26 mouse cellular contexts compared by ENCODE assay signal in genomic region chr6:144195934-144196333, GRCm38 (mm10).
DNase-seq lines count a peak whose midpoint lies in the region; ATAC-seq and TF ChIP-seq lines count a peak whose summit lies in the region.
"Had no signal": no experiment of that assay in that cellular context is flagged by ENCODE, and none has a peak within 500 bp of the region (broad histone marks: within the 10 kb centered on the region; RNA-seq: fewer than 3 reads in every experiment).

No protein-coding gene starts in this region.

- no peak for TF ChIP-seq CTCF in lung, adult 2 months (IDR thresholded peaks at IDR 0.05; ENCODE audit: insufficient read depth, low read length)

- H3K27me3 ChIP-seq in forebrain, embryonic 13.5 days: no peaks in the 10 kb centered on the region
- no peaks in the 10 kb centered on the region for H3K27me3 ChIP-seq in forebrain, embryonic 12.5 days
- H3K27me3 ChIP-seq: heart, embryonic 12.5 days; heart, embryonic 15.5 days had no signal

- no peak for TF ChIP-seq POLR2A in lung, adult 2 months (IDR thresholded peaks at IDR 0.05; ENCODE audit: borderline replicate concordance, extremely low read depth, low read depth, low read length)

- peaks cover 24% of the 10 kb centered on the region for H3K4me1 ChIP-seq in forebrain, embryonic 13.5 days
- peaks cover 19% of the 10 kb centered on the region for H3K4me1 ChIP-seq in forebrain, embryonic 12.5 days
- no peaks in the 10 kb centered on the region for H3K4me1 ChIP-seq in lung, adult 2 months (ENCODE audit: control insufficient read depth, insufficient read depth, low read length)
- H3K4me1 ChIP-seq: heart, embryonic 12.5 days; heart, embryonic 15.5 days had no signal

- 0 out of 2 replicates have a peak overlapping the region, but pooled peaks have one; percentile 10 for H3K4me2 ChIP-seq in forebrain, embryonic 13.5 days
- H3K4me2 ChIP-seq in forebrain, embryonic 12.5 days: no peak overlapping the region
- H3K4me2 ChIP-seq: heart, embryonic 12.5 days; heart, embryonic 15.5 days; hindbrain, embryonic 14.5 days had no signal

- H3K27ac ChIP-seq in forebrain, embryonic 13.5 days: no peak overlapping the region
- no peak overlapping the region for H3K27ac ChIP-seq in forebrain, embryonic 12.5 days
- H3K27ac ChIP-seq: gastrocnemius, adult 2 months; heart, embryonic 15.5 days; hindbrain, embryonic 14.5 days; hindbrain, postnatal 0 days had no signal

- peaks cover 15% of the 10 kb centered on the region for H3K36me3 ChIP-seq in forebrain, embryonic 13.5 days (ENCODE audit: poor library complexity, severe bottlenecking)
- peaks cover 12% of the 10 kb centered on the region for H3K36me3 ChIP-seq in forebrain, embryonic 12.5 days (replicated peaks)
- H3K36me3 ChIP-seq: heart, embryonic 15.5 days had no signal

- no peak for ATAC-seq in forebrain, embryonic 13.5 days
- no peak for ATAC-seq in forebrain, embryonic 12.5 days (ENCODE audit: low FRiP score)
- ATAC-seq in frontal cortex, adult (ENCODE audit: low TSS enrichment): peak; percentile 60
- ATAC-seq: activated CD4-positive, CD25-positive, alpha-beta regulatory T cell, adult 4 months; hindbrain, postnatal 0 days; inflammation-experienced regulatory T-cells, adult 6 months; intestine, embryonic 16.5 days had no signal

- H3K4me3 ChIP-seq in forebrain, embryonic 13.5 days: no peak overlapping the region
- H3K4me3 ChIP-seq in forebrain, embryonic 12.5 days (replicated peaks): no peak overlapping the region
- no peak overlapping the region for H3K4me3 ChIP-seq in lung, adult 2 months (replicated peaks; ENCODE audit: extremely low read depth, low read depth, low read length)
- H3K4me3 ChIP-seq: gastrocnemius, adult 2 months; heart, embryonic 12.5 days; heart, embryonic 15.5 days had no signal

- H3K9me3 ChIP-seq in forebrain, embryonic 13.5 days (replicated peaks): peaks cover 12% of the 10 kb centered on the region; the same call in 1 of the 2 replicates
- H3K9me3 ChIP-seq in forebrain, embryonic 12.5 days: peaks cover 13% of the 10 kb centered on the region
- H3K9me3 ChIP-seq: heart, embryonic 15.5 days had no signal

- DNase-seq in frontal cortex, postnatal 10 days (ENCODE audit: low spot score in 2 of 2): no peak
- DNase-seq in right cerebral cortex, postnatal 4 days: peak; percentile 6
- DNase-seq in right cerebral cortex, adult 18-20 months: no peak
- no peak for DNase-seq in lung, adult 2 months
- no peak for DNase-seq in ovary, postnatal 14 days (ENCODE audit: low spot score)
- DNase-seq: adrenal gland, adult 8-10 months; adrenal gland, postnatal 25 days; cerebellum, adult 11 months; cerebellum, adult 8-10 months; cerebellum, postnatal 14 days; gastrocnemius, adult 2 months; gastrocnemius, postnatal 14 days; heart, adult 18-20 months; heart, postnatal 14 days; heart, postnatal 4 days; kidney, adult 18-20 months had no signal

- 73% methylated on average over 14 of the region's 14 CpGs for WGBS in forebrain, embryonic 13.5 days
- 77% methylated on average over 14 of the region's 14 CpGs for WGBS in forebrain, embryonic 12.5 days
- 77% methylated on average over 14 of the region's 14 CpGs for WGBS in lung, adult 2 months

- H3K9ac ChIP-seq in forebrain, embryonic 13.5 days: no peak overlapping the region
- no peak overlapping the region for H3K9ac ChIP-seq in forebrain, embryonic 12.5 days
- H3K9ac ChIP-seq: heart, embryonic 12.5 days; heart, embryonic 15.5 days; hindbrain, embryonic 14.5 days had no signal
